Mouse (Mus musculus) kidney, adult 11 months (tissue): Measurements from ENCODE around the gene Depdc1b.
A peak's percentile ranks its signal among the peaks of the same experiment; 100 is the strongest.

Experiments
- DNase-seq: peaks from one replicate; pipeline ENCODE4 v3.0.0; 2022

Depdc1b gene

DNA sequence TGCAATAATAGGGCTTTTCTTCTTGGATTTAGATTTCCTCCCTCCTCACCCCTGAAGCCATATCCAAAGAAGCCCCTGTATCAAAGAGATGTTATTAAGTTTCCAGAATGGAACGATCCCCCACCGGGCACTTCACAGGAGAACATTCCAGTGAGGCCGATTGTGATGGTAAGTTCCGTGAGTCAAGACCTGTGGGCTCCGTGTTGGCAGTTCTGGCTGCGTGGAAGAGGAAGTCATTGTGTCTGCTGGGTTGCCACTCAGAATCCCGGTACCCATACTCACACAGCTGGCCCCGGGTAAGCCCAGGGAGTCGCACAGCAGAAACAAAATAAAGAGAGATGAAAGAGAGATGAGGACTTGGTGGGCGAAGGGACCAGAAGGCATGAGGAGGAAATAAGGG, 41.2 kb downstream of the Depdc1b start:
- DNase-seq = no peak

DNA sequence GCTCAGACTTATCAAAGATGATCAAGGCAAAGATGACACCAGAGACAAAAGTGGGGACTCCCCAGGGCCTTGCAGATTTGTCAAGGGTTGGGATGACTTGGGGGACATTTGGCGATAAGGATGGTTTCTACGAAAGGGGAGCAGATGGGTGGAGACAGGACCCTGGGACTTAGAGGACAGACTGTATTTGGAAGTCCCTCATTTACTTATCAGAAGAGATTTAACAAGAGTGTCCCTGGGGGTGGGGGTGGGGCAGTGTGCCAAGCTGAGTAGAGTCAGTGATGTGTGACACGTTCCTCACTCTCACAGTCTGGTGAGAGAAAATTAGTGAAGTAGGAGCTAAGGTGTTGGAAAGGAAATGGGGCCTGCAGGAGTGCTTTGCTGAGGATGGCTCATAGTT, 42.1 kb downstream of the Depdc1b start:
- DNase-seq = no peak

GRCm38 (mm10) chr13:108367496-108367895, 51.4 kb downstream of the Depdc1b start:
- peak; percentile 31 for DNase-seq

- no peak for DNase-seq
These were observed 54.3 kb downstream of the Depdc1b start for GRCm38 (mm10) chr13:108370241-108370941.

GRCm38 (mm10) chr13:108371352-108371921, 55.3 kb downstream of the Depdc1b start:
- no peak for DNase-seq

DNA sequence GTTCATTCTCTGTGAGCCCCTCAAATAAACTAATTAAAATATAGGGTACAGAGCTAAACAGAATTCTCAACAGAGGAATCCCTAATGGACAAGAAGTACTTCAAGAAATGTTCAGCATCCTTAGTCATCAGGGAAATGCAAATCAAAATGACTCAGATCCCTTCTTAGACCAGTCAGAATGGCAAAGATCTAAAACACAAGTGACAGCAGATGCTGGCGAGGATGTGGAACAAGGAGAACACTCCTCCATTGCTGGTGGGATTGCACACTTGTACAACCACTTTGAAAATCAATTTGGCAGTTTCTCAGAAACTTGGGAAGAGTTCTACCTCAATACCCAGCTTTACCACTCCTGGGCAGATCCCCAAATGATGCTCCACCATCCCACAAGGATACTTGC, 57.1 kb downstream of the Depdc1b start:
- no peak for DNase-seq

- DNase-seq = no peak
These were observed 60.5 kb downstream of the Depdc1b start for GRCm38 (mm10) chr13:108376637-108377036.

DNA sequence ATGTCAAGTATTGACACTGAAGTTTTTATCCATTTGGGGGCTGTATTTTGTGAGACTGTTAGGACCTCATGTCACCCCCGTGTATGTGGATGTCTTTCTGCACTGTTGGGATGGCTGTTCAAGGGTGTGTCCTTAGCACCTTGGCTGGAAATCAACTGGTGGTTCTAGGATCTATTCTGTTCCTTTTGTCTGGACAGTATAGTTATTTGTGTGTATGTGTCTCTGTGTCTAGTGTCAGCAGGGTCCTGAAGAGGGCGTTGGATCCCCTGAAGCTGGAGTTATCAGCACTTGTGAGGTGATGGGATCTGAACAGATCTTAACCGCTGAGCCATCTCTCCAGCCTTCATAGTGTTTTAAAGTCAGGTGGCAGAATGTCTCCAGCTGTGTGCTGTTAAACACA, 65.0 kb downstream of the Depdc1b start:
- no peak for DNase-seq

DNA sequence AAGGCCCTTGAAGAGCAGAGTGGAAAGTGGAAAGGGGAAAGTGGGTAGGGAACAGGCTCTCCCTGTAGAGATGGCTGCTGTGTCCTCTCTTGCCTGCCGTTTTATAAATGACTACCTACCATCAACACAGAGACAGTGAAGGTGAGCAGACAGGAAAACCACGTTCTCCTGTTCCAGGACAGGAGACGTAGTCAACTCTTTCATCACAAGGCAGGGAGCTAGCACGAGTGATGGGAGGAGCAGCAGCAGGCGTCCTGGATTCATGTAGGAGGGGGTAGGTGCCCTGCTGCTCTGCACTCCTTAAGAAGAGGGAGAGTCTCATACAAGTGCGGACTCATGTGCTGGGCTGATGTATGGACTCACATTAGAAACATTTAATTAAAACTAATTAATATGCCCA, 66.9 kb downstream of the Depdc1b start:
- DNase-seq = no peak

DNA sequence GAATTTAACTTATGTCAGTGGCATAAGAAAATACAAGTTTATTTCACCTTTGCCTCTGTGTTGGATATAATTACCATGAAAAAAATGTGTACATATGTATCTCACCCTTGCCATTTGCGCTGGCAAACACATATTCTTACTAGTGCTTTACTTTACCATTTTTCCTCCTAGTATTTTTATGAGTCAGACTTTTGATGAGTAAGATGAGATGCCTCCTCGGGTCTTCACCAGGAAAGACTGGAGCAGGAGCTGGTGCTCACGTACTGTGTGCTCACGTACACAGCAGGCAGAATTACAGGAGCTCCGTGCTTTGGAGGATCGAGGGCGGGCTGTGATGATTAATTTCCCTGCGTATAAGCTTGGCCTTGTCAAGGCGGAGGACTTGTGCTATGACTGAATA, 69.9 kb downstream of the Depdc1b start:
- DNase-seq = no peak

- DNase-seq = peak; percentile 33
These were observed 74.4 kb downstream of the Depdc1b start for GRCm38 (mm10) chr13:108390565-108390964.

- no peak for DNase-seq
These were observed 87.1 kb downstream of the Depdc1b start for GRCm38 (mm10) chr13:108403197-108403596.

GRCm38 (mm10) chr13:108404372-108404771, 88.2 kb downstream of the Depdc1b start:
- no peak for DNase-seq

DNA sequence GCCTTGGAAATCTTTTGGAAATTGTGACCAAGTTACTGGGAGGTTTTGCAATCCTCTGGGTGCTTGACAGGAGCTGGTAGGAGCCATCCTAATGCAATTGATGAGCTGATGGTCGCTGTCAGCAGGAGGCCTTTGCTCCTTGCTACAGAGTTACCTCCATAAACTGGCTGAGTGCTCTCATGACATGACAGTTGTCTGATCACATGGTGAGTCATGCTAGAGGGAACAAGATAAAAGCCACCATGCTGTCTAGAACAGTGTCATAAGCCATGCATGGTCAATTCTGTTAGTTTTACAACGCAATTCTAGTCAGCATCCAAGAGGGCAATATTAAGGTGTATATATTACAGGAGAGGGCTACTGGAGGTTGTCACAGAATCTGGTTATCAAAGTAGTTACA, 99.3 kb downstream of the Depdc1b start:
- no peak for DNase-seq

- DNase-seq = no peak
These were observed 102.8 kb downstream of the Depdc1b start for GRCm38 (mm10) chr13:108418741-108419507.

DNA sequence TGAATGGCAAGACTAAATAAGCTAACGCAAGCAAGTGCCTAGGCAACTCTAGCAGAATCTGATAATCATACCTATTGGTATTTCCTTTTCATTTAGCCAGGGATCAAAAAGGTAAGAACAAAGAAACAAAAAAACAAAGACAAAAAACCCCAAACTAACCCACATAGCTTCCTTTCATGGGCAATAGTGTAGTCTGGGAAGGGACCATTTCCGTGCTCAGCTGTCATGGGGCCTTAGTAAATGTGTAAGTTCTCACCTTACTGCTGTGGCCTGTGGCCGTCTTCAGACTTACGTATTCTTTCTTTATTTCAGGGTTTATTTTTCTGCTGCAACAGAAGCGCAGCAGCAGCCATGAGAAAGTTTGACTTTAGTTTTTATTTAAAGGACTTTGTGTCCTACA, 110.2 kb downstream of the Depdc1b start:
- no peak for DNase-seq

DNA sequence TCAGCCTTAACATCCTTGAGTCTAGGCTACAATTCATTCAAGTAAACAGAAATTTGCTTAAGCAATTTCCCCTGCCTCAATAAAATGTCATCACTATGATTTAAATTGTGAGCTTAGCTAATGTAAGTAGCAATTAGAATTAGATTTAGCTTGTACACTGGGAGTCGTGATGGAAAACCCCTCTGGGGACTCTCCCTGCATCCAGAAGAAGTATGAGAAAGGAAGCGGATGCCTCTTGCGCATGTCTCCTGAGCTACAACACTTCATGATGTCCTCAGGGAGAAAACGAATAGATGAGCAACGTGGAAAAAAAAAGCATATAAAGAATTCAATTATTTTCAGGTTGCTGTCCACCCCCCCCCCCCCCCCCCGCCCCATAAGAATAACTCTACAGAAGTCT, 112.7 kb downstream of the Depdc1b start:
- no peak for DNase-seq

DNA sequence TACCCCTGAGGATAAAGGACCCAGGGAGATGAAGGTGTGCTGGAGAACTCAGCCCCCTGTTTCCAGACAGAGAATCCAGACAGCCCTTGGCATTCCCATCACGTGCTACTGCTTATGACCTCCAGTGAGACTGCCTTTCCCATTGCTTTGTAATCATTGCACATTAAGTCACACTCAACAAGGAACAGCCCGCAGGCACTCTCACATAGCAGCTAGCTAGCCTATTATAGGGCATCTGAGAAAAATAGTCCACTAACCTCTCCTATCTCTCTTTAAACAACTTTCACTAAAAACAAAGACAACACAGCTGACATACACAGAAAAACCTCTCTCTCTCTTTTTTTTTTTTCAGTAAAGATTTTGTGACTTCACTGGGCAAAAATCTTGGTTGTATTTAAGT, 113.5 kb downstream of the Depdc1b start:
- peak; percentile 18 for DNase-seq

DNA sequence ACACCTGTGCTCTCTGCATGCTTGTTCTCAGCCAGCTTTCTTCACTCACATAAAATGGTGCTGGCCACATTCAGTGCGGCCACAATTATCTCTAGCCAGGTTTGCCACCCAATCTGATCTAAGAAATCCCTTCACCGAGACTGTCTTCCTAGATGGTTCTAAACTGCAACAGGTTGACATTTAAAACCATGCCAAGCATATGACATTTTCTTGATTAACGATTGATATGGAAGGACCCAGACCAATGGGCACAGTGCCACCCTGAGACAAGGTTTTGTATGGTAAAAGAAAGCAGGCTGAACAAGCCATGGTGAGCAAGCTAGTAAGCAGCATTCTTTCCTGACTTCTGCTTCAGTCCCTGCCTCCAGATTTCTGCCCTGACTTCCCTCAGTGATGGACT, 115.6 kb downstream of the Depdc1b start:
- no peak for DNase-seq

DNA sequence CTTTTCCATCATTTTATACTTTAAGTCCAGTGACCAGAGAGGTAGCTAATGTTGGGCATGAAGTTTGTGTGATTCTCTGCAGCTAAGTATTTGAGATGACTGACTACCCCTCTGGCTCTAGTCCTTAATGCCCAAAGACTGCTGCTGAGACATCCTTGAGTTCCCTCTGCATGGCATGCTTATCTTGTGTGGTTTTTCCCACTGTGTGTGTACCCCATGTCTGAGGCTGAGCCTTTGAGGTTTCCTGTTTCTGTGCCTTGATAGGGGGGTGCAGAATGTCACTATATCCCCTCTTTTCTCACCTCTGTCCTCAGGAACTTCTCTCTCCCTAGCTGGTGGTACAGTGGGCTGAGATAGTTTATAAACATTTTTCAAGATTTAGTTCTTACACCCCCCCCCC, 119.6 kb downstream of the Depdc1b start:
- DNase-seq = no peak

DNA sequence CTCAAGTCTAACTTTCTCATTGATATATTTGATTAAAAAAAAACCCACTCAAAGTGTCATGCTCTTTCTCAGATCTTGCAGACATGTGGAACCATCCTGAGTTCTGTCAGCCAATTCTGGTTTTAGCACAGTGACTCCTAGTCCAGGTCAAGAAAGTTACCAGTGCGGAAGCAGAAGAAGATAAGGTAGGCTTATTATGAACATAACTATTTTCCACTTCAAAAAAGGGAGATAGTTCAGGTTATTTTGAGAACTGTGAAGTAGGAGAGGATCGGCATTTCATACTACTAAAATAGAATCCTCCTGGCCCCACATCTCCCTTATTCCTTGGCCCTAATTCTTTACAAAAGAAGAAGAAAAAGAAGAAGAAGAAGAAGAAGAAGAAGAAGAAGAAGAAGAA, 121.3 kb downstream of the Depdc1b start:
- no peak for DNase-seq

DNA sequence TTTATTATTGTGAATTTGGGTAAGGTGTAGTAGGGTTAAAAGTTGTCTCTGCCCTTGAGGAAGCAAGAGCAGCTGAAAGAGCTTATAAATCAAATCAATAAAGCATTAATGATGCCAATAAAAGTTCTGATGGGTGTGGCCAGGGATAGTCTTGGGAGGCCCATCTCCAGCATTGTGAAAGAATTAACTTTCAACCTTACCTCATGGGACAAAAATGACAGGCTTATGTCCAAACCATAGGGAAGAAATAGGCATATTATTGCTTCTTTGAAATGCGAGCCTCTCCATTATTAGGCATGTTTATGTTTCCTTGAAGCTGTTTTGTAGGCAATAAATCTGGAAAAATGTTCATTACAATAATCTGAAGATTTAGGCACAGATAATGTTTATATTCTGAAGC, 122.9 kb downstream of the Depdc1b start:
- no peak for DNase-seq

- DNase-seq = peak; percentile 29
These were observed 132.3 kb downstream of the Depdc1b start for GRCm38 (mm10) chr13:108448348-108448931.
